Mouse (Mus musculus) cerebellum, adult 2 months (tissue): Measurements from ENCODE around the gene Mknk1. TPM values are rescaled to one million over a fixed set of nuclear protein-coding genes. Genes with fewer than 3 reads are reported as not detected.

Experiments
- DNase-seq, 2 experiments: peaks; one replicate each; pipeline ENCODE4 v3.0.0; 2021
- H3K27ac ChIP-seq: fragments of 200-500 bp; 2 replicates; pipeline ENCODE4 v1.5.1; 2012; ENCODE audit warnings: low read length, control low read depth, inconsistent platforms; ENCODE audit not compliant: insufficient read depth
- H3K27me3 ChIP-seq: fragments of 200-500 bp; 2 replicates; pipeline ENCODE4 v1.6.1; 2012; ENCODE audit warnings: inconsistent platforms, mild to moderate bottlenecking, low read length, moderate library complexity; ENCODE audit not compliant: control insufficient read depth, insufficient read depth
- H3K4me1 ChIP-seq: fragments of 200-500 bp; 2 replicates; pipeline ENCODE4 v1.6.1; 2011; ENCODE audit warnings: low read length; ENCODE audit not compliant: control insufficient read depth, insufficient read depth
- H3K4me3 ChIP-seq: fragments of 200-500 bp; replicated peaks from 2 replicates; pipeline ENCODE3; 2011; ENCODE audit warnings: mild to moderate bottlenecking, low read depth, low read length, control low read depth; ENCODE audit not compliant: insufficient read depth
- CTCF ChIP-seq: fragments of 200-500 bp; IDR thresholded peaks from 2 replicates; pipeline ENCODE4 v1.5.1; 2011; ENCODE audit warnings: low read depth, mild to moderate bottlenecking, control low read depth, low read length, moderate library complexity, borderline replicate concordance; ENCODE audit not compliant: insufficient read depth
- POLR2A ChIP-seq: fragments of 200-500 bp; IDR thresholded peaks from 2 replicates; pipeline ENCODE4 v1.6.1; 2011; ENCODE audit warnings: low read length, control low read depth, borderline replicate concordance; ENCODE audit not compliant: insufficient read depth
- WGBS: fragments of 180-500 bp; shearing (Covaris S2); methylation state at CpG from one replicate; pipeline ENCODE4 v1.1.7; 2018; 5-methylcytosine and 5-hydroxymethylcytosine counted together
- polyA plus RNA-seq: library from polyadenylated mRNA; depleted of rRNA; stranded (reverse); fragments of >200 nt; gene quantifications from 2 replicates; pipeline ENCODE4 v1.2.3, GENCODE M21; 2012

Mknk1 gene
- polyA plus RNA-seq, 1 experiment = 58.3 TPM

DNA sequence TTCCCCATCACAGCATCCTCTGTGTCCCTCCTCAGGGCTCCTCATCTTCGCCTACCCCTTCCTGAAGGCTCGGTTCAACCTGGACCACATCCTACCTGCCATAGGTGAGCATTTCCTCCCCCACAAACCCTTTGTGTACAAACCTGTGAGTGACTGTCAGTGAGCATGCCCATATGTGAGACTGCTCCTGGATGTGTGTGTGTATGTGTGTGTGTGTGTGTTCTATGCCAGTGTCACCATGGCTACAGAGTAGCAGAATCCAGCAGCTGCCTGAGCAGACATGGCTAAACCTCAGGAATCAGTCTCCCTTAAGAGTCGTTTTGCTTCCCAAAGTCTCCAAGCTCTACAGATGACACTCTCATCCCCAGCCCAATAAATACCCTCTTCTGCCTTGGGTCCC is 46.8 kb downstream of the Mknk1 start:
- WGBS = 61% methylated on average over 3 of the region's 3 CpGs
- no peak overlapping the region for H3K27ac ChIP-seq
- no peak for DNase-seq
- H3K27me3 ChIP-seq = no peaks in the 10 kb centered on the region; the same call in 1 of the 2 replicates
- H3K4me3 ChIP-seq = no peak overlapping the region
- no peaks in the 10 kb centered on the region for H3K4me1 ChIP-seq
- TF ChIP-seq POLR2A (no peak), CTCF (no peak)

DNA sequence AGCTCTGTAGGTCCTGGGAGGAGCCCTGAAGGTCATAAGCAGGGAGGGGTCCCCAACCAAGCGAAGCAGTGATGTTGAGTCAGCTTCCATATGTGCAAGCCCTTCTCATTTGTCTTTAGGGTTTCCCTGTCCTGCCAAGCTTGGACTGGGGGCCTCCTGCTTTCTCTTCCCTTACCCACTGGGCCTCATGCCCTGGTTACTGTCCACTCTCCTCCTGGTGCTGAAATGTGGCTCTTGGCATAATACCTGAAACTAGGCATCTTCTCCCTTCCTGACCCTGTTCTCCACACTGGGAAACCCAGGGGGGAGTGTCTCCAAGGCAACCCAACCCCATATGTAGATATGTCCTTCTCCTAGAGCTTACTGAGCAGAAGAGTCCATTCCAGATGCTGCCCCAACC is 47.9 kb downstream of the Mknk1 start:
- H3K27ac ChIP-seq = no peak overlapping the region
- TF ChIP-seq CTCF (no peak), POLR2A (no peak)
- H3K4me1 ChIP-seq = no peaks in the 10 kb centered on the region
- no peak for DNase-seq
- WGBS = 76% methylated on average over 1 of the region's 1 CpGs
- no peak overlapping the region for H3K4me3 ChIP-seq
- no peaks in the 10 kb centered on the region; the same call in 1 of the 2 replicates for H3K27me3 ChIP-seq

DNA sequence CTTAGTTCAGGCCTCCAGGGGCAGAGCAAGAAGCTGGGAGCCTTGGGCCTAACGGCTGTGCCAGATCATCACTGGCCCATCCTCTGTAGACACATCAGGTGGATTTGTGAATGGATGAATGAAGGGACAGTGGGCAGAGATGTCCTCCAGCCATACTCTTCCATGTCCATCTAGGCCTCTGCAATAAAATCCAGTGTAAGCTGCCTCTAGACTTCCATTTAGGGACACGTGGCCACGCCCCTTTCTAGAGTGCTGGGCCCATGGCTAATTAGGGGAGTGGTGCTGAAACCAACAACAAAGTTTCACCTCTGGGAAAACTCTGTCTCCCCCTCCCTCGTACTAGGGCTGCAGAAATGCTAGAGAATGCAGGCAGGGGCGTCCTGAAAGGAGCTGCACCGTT is 51.1 kb downstream of the Mknk1 start:
- no peak for DNase-seq
- H3K4me1 ChIP-seq = no peaks in the 10 kb centered on the region
- no peaks in the 10 kb centered on the region; the same call in 1 of the 2 replicates for H3K27me3 ChIP-seq
- H3K4me3 ChIP-seq = no peak overlapping the region
- H3K27ac ChIP-seq = no peak overlapping the region
- 14% methylated on average over 6 of the region's 6 CpGs for whole genome bisulfite sequencing
- TF ChIP-seq CTCF (no peak), POLR2A (no peak)

DNA sequence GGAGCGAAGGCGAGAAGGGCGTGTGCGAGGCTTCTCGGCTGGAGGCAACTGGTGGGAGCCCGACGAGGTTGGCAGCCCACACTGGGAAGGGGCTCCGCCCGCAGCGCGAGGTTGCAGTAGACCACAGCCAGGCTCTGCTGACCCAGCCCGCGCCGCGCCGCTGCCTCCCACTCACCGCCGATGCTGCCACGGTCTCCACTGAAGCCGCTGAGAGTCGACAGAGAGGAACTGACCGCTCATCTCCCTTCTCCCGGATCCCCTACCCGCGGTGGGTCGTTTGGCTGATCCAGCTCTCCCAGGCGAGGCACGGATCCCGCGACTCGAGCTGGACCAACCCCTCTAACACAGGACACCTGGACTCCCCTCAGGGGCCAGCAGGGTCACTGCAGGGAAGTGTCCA is 51.6 kb downstream of the Mknk1 start, which contains the start of gene 6430628N08Rik:
Gene 6430628N08Rik, plus strand, starts transcription at position 113 of the 400 bp plus-strand sequence.
- 2% methylated on average over 31 of the region's 31 CpGs for WGBS
- no peak for DNase-seq
- Histone ChIP-seq H3K4me1 (no peaks in the 10 kb centered on the region), H3K4me3 (no peak within 1 kb of the TSS), H3K27me3 (no peaks in the 10 kb centered on the region; the same call in 1 of the 2 replicates), H3K27ac (no peak within 1 kb of the TSS)
- TF ChIP-seq POLR2A (no peak), CTCF (no peak)

DNA sequence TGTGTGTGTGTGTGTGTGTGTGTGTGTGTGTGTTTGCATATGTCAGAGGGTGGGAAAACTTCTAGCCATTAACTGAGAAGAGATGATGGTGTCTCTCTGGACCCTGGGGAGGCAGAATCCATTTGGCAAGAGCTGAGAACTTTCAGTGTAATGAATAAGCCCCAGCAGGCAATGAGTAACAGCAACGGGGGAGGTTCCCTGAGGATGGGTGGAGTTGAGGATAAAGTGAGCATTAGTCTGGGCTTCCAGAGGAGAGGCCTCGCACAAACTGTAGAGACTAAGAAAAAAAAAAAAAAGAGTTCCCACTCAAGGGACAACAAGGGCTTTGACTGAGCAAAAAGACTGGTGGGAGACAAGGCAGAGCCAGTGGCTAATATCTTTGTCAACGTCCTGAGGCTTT is 55.3 kb downstream of the Mknk1 start:
- H3K27me3 ChIP-seq = no peaks in the 10 kb centered on the region; the same call in 1 of the 2 replicates

DNA sequence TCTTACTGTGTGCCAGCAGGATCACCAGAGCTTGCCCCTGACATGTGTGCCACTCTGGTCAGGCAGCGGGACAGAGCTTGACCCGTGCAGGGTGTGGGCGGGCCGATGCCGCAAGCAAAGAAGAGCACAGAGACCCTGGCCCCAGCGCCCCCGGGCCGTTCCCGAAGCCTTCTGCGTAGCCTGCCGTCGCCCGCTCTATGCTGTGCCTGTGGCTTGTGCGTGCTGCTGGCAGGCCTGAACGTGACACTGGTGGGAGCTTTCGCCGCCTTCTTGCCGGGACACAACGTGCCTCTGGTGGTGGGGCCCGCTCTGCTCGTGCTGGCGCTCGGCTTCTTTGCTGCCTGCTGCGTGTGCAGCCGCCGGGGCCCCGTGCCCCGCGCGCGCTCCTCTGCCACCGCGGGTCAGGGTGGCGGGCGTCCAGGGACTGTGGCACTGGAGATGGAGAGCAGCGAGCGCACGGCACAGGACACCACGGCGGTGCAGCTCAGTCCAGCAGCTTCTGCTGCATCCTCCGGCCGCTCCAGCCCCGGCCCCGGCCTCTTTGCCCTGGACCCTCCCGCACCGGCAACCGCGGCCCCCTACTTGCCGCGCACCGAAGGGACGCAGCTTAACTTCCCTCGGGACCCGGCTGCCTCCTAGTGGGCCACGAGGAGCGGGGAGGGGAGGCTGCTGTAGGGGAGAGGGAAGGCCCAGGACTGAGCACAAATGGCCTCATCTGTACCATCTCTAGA is 59.1 kb downstream of the Mknk1 start:
- 2% methylated on average over 56 of the region's 56 CpGs for WGBS
- Histone ChIP-seq H3K27me3 (no peaks in the 10 kb centered on the region; the same call in 1 of the 2 replicates), H3K4me3 (no peak overlapping the region), H3K4me1 (no peaks in the 10 kb centered on the region), H3K27ac (no peak overlapping the region)
- TF ChIP-seq CTCF (no peak), POLR2A (no peak)
- peak in 1 of 2 experiments; percentile 5 for DNase-seq

More for the DNA sequence above, 55.3 kb downstream of the Mknk1 start:
- no peak for DNase-seq
- TF ChIP-seq POLR2A (no peak), CTCF (no peak)
- no peaks in the 10 kb centered on the region for H3K4me1 ChIP-seq
- no peak overlapping the region for H3K4me3 ChIP-seq
- WGBS = 28% methylated on average over 3 of the region's 3 CpGs
- no peak overlapping the region for H3K27ac ChIP-seq

DNA sequence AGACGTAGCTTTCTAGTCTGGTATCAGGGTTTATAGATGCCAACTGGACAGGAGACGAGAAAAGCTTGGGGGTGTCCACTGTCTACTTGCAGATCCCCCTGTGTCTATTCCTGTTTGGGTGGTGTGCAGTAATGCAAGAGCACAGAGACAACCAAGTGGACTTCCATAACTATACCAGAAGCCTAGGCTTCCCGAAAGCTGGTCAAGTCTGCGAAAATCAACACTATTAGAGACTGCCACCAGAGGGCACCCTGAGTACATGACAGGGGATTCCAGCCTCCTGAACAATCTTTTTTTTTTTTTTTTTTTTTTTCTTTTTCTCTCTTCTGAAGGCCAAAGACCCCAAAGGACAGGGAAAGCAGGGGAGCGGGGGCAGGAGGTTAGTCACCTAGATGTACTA is 63.8 kb downstream of the Mknk1 start:
- H3K4me1 ChIP-seq = no peaks in the 10 kb centered on the region
- peak; percentile 74; the same call in 1 of the 2 replicates for TF ChIP-seq CTCF
- TF ChIP-seq POLR2A = no peak
- H3K4me3 ChIP-seq = no peak overlapping the region
- H3K27me3 ChIP-seq = no peaks in the 10 kb centered on the region; the same call in 1 of the 2 replicates
- DNase-seq = peak; percentile 63 to 78
- no peak overlapping the region for H3K27ac ChIP-seq
- WGBS = 18% methylated on average over 5 of the region's 5 CpGs

DNA sequence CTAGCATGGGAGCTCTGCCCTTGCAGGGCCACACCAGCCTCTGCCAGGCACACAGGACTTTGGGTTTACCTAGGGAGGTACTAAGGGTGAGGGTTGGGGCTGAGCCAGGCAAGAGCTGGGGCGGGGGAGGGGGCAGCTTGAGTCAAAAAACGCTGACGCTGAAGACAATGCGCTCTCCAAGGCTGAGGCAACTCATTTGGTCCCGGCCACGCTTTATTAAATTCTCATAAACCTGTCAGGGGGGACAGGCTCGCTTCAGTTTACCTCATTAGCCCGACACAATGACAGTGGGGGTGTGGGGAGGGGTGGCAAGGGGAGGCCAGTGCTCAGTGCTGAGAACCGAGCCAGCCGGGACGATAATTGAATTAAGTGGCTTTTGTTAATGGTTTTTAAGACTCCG is 65.4 kb downstream of the Mknk1 start:
- 55% methylated on average over 12 of the region's 12 CpGs for WGBS
- no peak for TF ChIP-seq CTCF
- no peak for TF ChIP-seq POLR2A
- H3K27me3 ChIP-seq = no peaks in the 10 kb centered on the region; the same call in 1 of the 2 replicates

More for the DNA sequence above, 65.4 kb downstream of the Mknk1 start:
- no peak for DNase-seq
- H3K4me3 ChIP-seq = no peak overlapping the region
- no peaks in the 10 kb centered on the region for H3K4me1 ChIP-seq
- H3K27ac ChIP-seq = no peak overlapping the region
